Mouse (Mus musculus): ENCODE results near the gene Ankrd13c. TPM values are rescaled to one million over a fixed set of nuclear protein-coding genes. Genes with fewer than 3 reads are reported as not detected.

Ankrd13c gene
- polyA plus RNA-seq, 1 experiment, result 71.7 TPM

- TF ChIP-seq POLR2A (IDR thresholded peaks at IDR 0.05; ENCODE audit: insufficient read depth, low read length) (no peak), CTCF (IDR thresholded peaks at IDR 0.05; ENCODE audit: low read depth, low read length) (no peak), EP300 (IDR thresholded peaks at IDR 0.05; ENCODE audit: insufficient read depth, low read depth, low read length) (no peak)
- H3K4me3 ChIP-seq (ENCODE audit: low read depth, low read length), result no peak overlapping the region
- no peak overlapping the region for H3K9ac ChIP-seq (ENCODE audit: low read depth, poor library complexity, severe bottlenecking)
- H3K27me3 ChIP-seq (ENCODE audit: control insufficient read depth, insufficient read depth, low read length, poor library complexity, severe bottlenecking), result no peaks in the 10 kb centered on the region
- H3K9me3 ChIP-seq (replicated peaks; ENCODE audit: control insufficient read depth, insufficient read depth, low read length, poor library complexity, severe bottlenecking), result 0 out of 2 replicates have a peak, but pooled peaks cover 4% of the 10 kb centered on the region
- H3K27ac ChIP-seq (ENCODE audit: insufficient read depth, low read length), result no peak overlapping the region
- H3K4me1 ChIP-seq (ENCODE audit: control insufficient read depth, insufficient read depth, low read length), result no peaks in the 10 kb centered on the region
- peaks cover 2% of the 10 kb centered on the region; the same call in 1 of the 2 replicates for H3K36me3 ChIP-seq (ENCODE audit: control insufficient read depth, insufficient read depth, low read length, poor library complexity, severe bottlenecking)
These were observed 10.3 kb downstream of the Ankrd13c start for GRCm38 (mm10) chr3:157957320-157957719.

GRCm38 (mm10) chr3:157971151-157971550, 24.1 kb downstream of the Ankrd13c start:
- no peaks in the 10 kb centered on the region for H3K4me1 ChIP-seq (ENCODE audit: control insufficient read depth, insufficient read depth, low read length)
- H3K27me3 ChIP-seq (ENCODE audit: control insufficient read depth, insufficient read depth, low read length, poor library complexity, severe bottlenecking), result no peaks in the 10 kb centered on the region
- no peaks in the 10 kb centered on the region for H3K9me3 ChIP-seq (replicated peaks; ENCODE audit: control insufficient read depth, insufficient read depth, low read length, poor library complexity, severe bottlenecking)
- no peak overlapping the region for H3K4me3 ChIP-seq (ENCODE audit: low read depth, low read length)
- TF ChIP-seq POLR2A (IDR thresholded peaks at IDR 0.05; ENCODE audit: insufficient read depth, low read length) (no peak), CTCF (IDR thresholded peaks at IDR 0.05; ENCODE audit: low read depth, low read length) (no peak), EP300 (IDR thresholded peaks at IDR 0.05; ENCODE audit: insufficient read depth, low read depth, low read length) (no peak)
- no peak overlapping the region for H3K27ac ChIP-seq (ENCODE audit: insufficient read depth, low read length)
- H3K9ac ChIP-seq (ENCODE audit: low read depth, poor library complexity, severe bottlenecking), result no peak overlapping the region
- peaks cover 5% of the 10 kb centered on the region for H3K36me3 ChIP-seq (ENCODE audit: control insufficient read depth, insufficient read depth, low read length, poor library complexity, severe bottlenecking)

GRCm38 (mm10) chr3:157973236-157973635, 26.2 kb downstream of the Ankrd13c start:
- no peak overlapping the region for H3K27ac ChIP-seq (ENCODE audit: insufficient read depth, low read length)
- no peaks in the 10 kb centered on the region for H3K9me3 ChIP-seq (replicated peaks; ENCODE audit: control insufficient read depth, insufficient read depth, low read length, poor library complexity, severe bottlenecking)
- peaks cover 5% of the 10 kb centered on the region for H3K36me3 ChIP-seq (ENCODE audit: control insufficient read depth, insufficient read depth, low read length, poor library complexity, severe bottlenecking)
- no peak overlapping the region for H3K9ac ChIP-seq (ENCODE audit: low read depth, poor library complexity, severe bottlenecking)
- H3K4me3 ChIP-seq (ENCODE audit: low read depth, low read length), result no peak overlapping the region
- TF ChIP-seq EP300 (IDR thresholded peaks at IDR 0.05; ENCODE audit: insufficient read depth, low read depth, low read length), result no peak
- TF ChIP-seq CTCF (IDR thresholded peaks at IDR 0.05; ENCODE audit: low read depth, low read length), result no peak
- no peak for TF ChIP-seq POLR2A (IDR thresholded peaks at IDR 0.05; ENCODE audit: insufficient read depth, low read length)
- no peaks in the 10 kb centered on the region for H3K27me3 ChIP-seq (ENCODE audit: control insufficient read depth, insufficient read depth, low read length, poor library complexity, severe bottlenecking)
- no peaks in the 10 kb centered on the region for H3K4me1 ChIP-seq (ENCODE audit: control insufficient read depth, insufficient read depth, low read length)

- TF ChIP-seq EP300 (IDR thresholded peaks at IDR 0.05; ENCODE audit: insufficient read depth, low read depth, low read length) (no peak), POLR2A (IDR thresholded peaks at IDR 0.05; ENCODE audit: insufficient read depth, low read length) (no peak), CTCF (IDR thresholded peaks at IDR 0.05; ENCODE audit: low read depth, low read length) (no peak)
- no peaks in the 10 kb centered on the region for H3K27me3 ChIP-seq (ENCODE audit: control insufficient read depth, insufficient read depth, low read length, poor library complexity, severe bottlenecking)
- H3K36me3 ChIP-seq (ENCODE audit: control insufficient read depth, insufficient read depth, low read length, poor library complexity, severe bottlenecking), result peaks cover 4% of the 10 kb centered on the region; the same call in 1 of the 2 replicates
- H3K4me3 ChIP-seq (ENCODE audit: low read depth, low read length), result no peak overlapping the region
- no peaks in the 10 kb centered on the region for H3K4me1 ChIP-seq (ENCODE audit: control insufficient read depth, insufficient read depth, low read length)
- no peaks in the 10 kb centered on the region for H3K9me3 ChIP-seq (replicated peaks; ENCODE audit: control insufficient read depth, insufficient read depth, low read length, poor library complexity, severe bottlenecking)
- no peak overlapping the region for H3K9ac ChIP-seq (ENCODE audit: low read depth, poor library complexity, severe bottlenecking)
- H3K27ac ChIP-seq (ENCODE audit: insufficient read depth, low read length), result peak overlapping the region; percentile 36; the same call in 1 of the 2 replicates
These were observed 32.6 kb downstream of the Ankrd13c start for GRCm38 (mm10) chr3:157979619-157980018.

GRCm38 (mm10) chr3:157993322-157993721, 46.3 kb downstream of the Ankrd13c start:
- H3K36me3 ChIP-seq (ENCODE audit: control insufficient read depth, insufficient read depth, low read length, poor library complexity, severe bottlenecking), result peaks cover 6% of the 10 kb centered on the region
- no peak for TF ChIP-seq EP300 (IDR thresholded peaks at IDR 0.05; ENCODE audit: insufficient read depth, low read depth, low read length)
- TF ChIP-seq CTCF (IDR thresholded peaks at IDR 0.05; ENCODE audit: low read depth, low read length), result no peak
- TF ChIP-seq POLR2A (IDR thresholded peaks at IDR 0.05; ENCODE audit: insufficient read depth, low read length), result no peak

GRCm38 (mm10) chr3:157995726-157996125, 48.7 kb downstream of the Ankrd13c start:
- no peak overlapping the region for H3K4me3 ChIP-seq (ENCODE audit: low read depth, low read length)
- peaks cover 4% of the 10 kb centered on the region; the same call in 1 of the 2 replicates for H3K36me3 ChIP-seq (ENCODE audit: control insufficient read depth, insufficient read depth, low read length, poor library complexity, severe bottlenecking)
- no peak overlapping the region for H3K27ac ChIP-seq (ENCODE audit: insufficient read depth, low read length)
- no peaks in the 10 kb centered on the region for H3K4me1 ChIP-seq (ENCODE audit: control insufficient read depth, insufficient read depth, low read length)
- H3K9ac ChIP-seq (ENCODE audit: low read depth, poor library complexity, severe bottlenecking), result no peak overlapping the region
- TF ChIP-seq CTCF (IDR thresholded peaks at IDR 0.05; ENCODE audit: low read depth, low read length) (no peak), EP300 (IDR thresholded peaks at IDR 0.05; ENCODE audit: insufficient read depth, low read depth, low read length) (no peak), POLR2A (IDR thresholded peaks at IDR 0.05; ENCODE audit: insufficient read depth, low read length) (no peak)
- no peaks in the 10 kb centered on the region for H3K9me3 ChIP-seq (replicated peaks; ENCODE audit: control insufficient read depth, insufficient read depth, low read length, poor library complexity, severe bottlenecking)
- H3K27me3 ChIP-seq (ENCODE audit: control insufficient read depth, insufficient read depth, low read length, poor library complexity, severe bottlenecking), result no peaks in the 10 kb centered on the region

More at GRCm38 (mm10) chr3:157993322-157993721, 46.3 kb downstream of the Ankrd13c start:
- Histone ChIP-seq H3K4me3 (ENCODE audit: low read depth, low read length) (no peak overlapping the region), H3K9ac (ENCODE audit: low read depth, poor library complexity, severe bottlenecking) (no peak overlapping the region), H3K9me3 (replicated peaks; ENCODE audit: control insufficient read depth, insufficient read depth, low read length, poor library complexity, severe bottlenecking) (no peaks in the 10 kb centered on the region), H3K4me1 (ENCODE audit: control insufficient read depth, insufficient read depth, low read length) (no peaks in the 10 kb centered on the region), H3K27me3 (ENCODE audit: control insufficient read depth, insufficient read depth, low read length, poor library complexity, severe bottlenecking) (no peaks in the 10 kb centered on the region), H3K27ac (ENCODE audit: insufficient read depth, low read length) (no peak overlapping the region)
